Mouse (Mus musculus): ENCODE measurements around the gene Ptch1.

DNA sequence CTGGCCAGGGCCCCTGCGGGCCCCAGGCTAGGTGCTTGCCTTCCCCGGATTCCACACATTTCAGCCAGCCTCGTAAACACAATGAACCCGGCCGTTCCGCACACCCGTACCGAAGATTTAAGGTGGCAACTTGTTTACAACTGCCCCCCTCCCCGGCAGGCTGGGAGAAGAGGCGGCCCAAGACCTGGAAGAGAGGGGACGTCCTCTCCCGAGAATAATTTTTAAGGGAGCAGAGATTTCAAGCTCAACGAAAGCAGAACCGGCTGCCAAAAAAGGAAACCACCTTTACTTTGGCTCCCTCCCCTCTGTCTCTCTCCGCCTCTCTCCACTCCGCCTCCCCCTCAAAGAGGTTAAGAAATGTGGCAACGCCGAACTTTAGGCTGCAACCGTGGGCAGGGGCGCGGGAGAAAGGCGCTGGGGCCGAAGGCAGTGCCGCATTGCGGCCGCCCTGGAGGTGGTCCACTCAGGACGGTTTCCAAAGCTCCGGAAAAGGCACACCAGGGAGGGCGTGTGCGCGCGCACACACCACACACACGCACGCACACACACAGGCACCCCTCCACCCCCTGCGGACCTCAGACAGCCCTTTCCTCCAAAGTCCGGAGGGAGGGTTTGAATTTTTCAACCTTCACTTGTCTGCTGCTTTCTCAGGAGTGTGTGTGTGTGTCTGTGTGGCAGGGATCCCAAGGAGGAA, 8.6 kb downstream of the Ptch1 start:
- TF ChIP-seq CTCF (IDR thresholded peaks at IDR 0.05; ENCODE audit: control insufficient read depth, insufficient read depth, insufficient read length), result no peak
- TF ChIP-seq FOSL1 (IDR thresholded peaks at IDR 0.05; ENCODE audit: insufficient read depth, low read length, poor library complexity, severe bottlenecking), result no peak
- TF ChIP-seq USF1 (IDR thresholded peaks at IDR 0.05; ENCODE audit: low read depth), result no peak
- TF ChIP-seq MYOG (IDR thresholded peaks at IDR 0.05; ENCODE audit: control insufficient read depth, extremely low read depth, insufficient read length), result no peak
- TF ChIP-seq MAX (IDR thresholded peaks at IDR 0.05), result no peak
- TF ChIP-seq CEBPB (IDR thresholded peaks at IDR 0.05; ENCODE audit: low read depth), result no peak

Measured in C2C12 (cell line).